Mouse (Mus musculus) brain, embryonic 14.5 days (tissue): ENCODE results near the gene Pgm3. TPM values are rescaled to one million over a fixed set of nuclear protein-coding genes. Genes with fewer than 3 reads are reported as not detected.
"Not testable (repeated sequence)": the region's sequence is repeated elsewhere in the genome, so short reads cannot be mapped to it uniquely, and the experiment has no call there.

Experiments
- DNase-seq: peaks from one replicate; pipeline ENCODE4 v3.0.0-alpha.2; 2011; ENCODE audit warnings: low read depth
- CTCF ChIP-seq: fragments of 200-500 bp; IDR thresholded peaks from 2 replicates; pipeline ENCODE4 v1.5.1; 2012; ENCODE audit warnings: inconsistent platforms, mild to moderate bottlenecking, moderate library complexity, borderline replicate concordance; ENCODE audit not compliant: insufficient read depth, insufficient read length; ENCODE audit errors: extremely low read depth
- POLR2A ChIP-seq: fragments of 200-500 bp; IDR thresholded peaks from 2 replicates; pipeline ENCODE4 v1.6.1; 2012; ENCODE audit warnings: mild to moderate bottlenecking, inconsistent platforms, borderline replicate concordance; ENCODE audit not compliant: poor library complexity, insufficient read depth, insufficient read length, severe bottlenecking; ENCODE audit errors: extremely low read depth
- polyA plus RNA-seq: library from polyadenylated mRNA; depleted of rRNA; stranded (reverse); fragments of >200 nt; gene quantifications from 2 replicates; pipeline ENCODE4 v1.2.3, GENCODE M21; 2012; rRNA removed

The Pgm3 gene
- polyA plus RNA-seq: 17.9 and 18.2 TPM in 2 replicates

- TF ChIP-seq POLR2A (peak; percentile 70), CTCF (no peak)
- DNase-seq: peak; percentile 98
These were observed at the start of gene Pgm3, which contains the start of gene Rwdd2a for GRCm38 (mm10) chr9:86571540-86572135. Pgm3 (minus strand) TSS chr9:86571842. Rwdd2a (plus strand) TSS chr9:86571991.

- DNase-seq: no peak
- TF ChIP-seq POLR2A: no peak
- no peak for TF ChIP-seq CTCF
These were observed 47.9 kb upstream of the Pgm3 start for GRCm38 (mm10) chr9:86619341-86620139.

GRCm38 (mm10) chr9:86617837-86618492 is 46.3 kb upstream of the Pgm3 start:
- TF ChIP-seq POLR2A (no peak), CTCF (no peak)

GRCm38 (mm10) chr9:86615765-86616164 is 44.1 kb upstream of the Pgm3 start:
- DNase-seq: no peak
- TF ChIP-seq POLR2A (no peak), CTCF (no peak)

More at GRCm38 (mm10) chr9:86617837-86618492, 46.3 kb upstream of the Pgm3 start:
- DNase-seq: no peak

- DNase-seq: no peak
- no peak for TF ChIP-seq CTCF
- TF ChIP-seq POLR2A: no peak
These were observed 40.4 kb upstream of the Pgm3 start for GRCm38 (mm10) chr9:86612091-86612490.

- no peak for TF ChIP-seq POLR2A
- TF ChIP-seq CTCF: no peak
- DNase-seq: no peak
These were observed 34.1 kb upstream of the Pgm3 start for GRCm38 (mm10) chr9:86605776-86606175.

- TF ChIP-seq POLR2A (no peak), CTCF (no peak)
- no peak for DNase-seq
These were observed 28.2 kb upstream of the Pgm3 start for GRCm38 (mm10) chr9:86599723-86600303.

GRCm38 (mm10) chr9:86596983-86597382 is 25.3 kb upstream of the Pgm3 start:
- not testable (repeated sequence) for DNase-seq

GRCm38 (mm10) chr9:86594357-86594767 is 22.7 kb upstream of the Pgm3 start:
- DNase-seq: not testable (repeated sequence)

GRCm38 (mm10) chr9:86592676-86593668 is 21.3 kb upstream of the Pgm3 start:
- DNase-seq: peak; percentile 60
- no peak for TF ChIP-seq CTCF
